Mouse (Mus musculus): ENCODE data around the gene Gm42957.

DNA sequence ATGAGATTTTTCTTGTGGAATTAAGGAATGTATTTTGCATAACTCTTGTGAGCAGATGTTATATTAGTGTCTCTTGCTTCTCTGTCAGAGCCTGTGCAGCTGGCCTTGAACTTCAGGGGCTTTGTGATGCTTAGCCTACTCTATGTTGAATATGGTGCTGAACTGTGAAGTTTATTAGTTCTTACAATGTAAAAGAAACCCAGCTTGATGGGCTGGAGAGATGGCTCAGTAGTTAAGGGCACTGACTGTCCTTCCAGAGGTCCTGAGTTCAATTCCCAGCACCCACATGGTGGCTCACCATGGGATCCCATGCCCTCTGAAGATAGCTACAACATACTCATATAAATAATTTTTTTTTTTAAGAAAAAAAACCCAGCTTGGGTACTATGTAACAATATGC lies 3.2 kb upstream of the Gm42957 start:
- TF ChIP-seq CTCF (IDR thresholded peaks at IDR 0.05; ENCODE audit: low read depth): no peak
- no peak for TF ChIP-seq EP300 (IDR thresholded peaks at IDR 0.05; ENCODE audit: low read depth)

Data from liver, postnatal 0 days (tissue).